Mouse (Mus musculus) monocyte, adult 5-6 weeks (primary cell): ENCODE measurements around the gene Rtl1. TPM values are rescaled to one million over a fixed set of nuclear protein-coding genes. Genes with fewer than 3 reads are reported as not detected.

Experiments used
- ATAC-seq: fragments of 153-309, 156-312 bp; replicated peaks from 2 replicates; pipeline ENCODE4 v1.8.0; 2017; ENCODE audit warnings: mild to moderate bottlenecking; ENCODE audit not compliant: low TSS enrichment, insufficient number of reproducible peaks, severe bottlenecking, poor library complexity, low FRiP score
- total RNA-seq: library from RNA; stranded (forward); fragments of 200-1000, 200-491, 200-594 nt; gene quantifications from 3 replicates; pipeline ENCODE4 v1.2.3, GENCODE M21; 2017

Gene Rtl1
- total RNA-seq, 1 experiment from 2014 or later: not detected

DNA sequence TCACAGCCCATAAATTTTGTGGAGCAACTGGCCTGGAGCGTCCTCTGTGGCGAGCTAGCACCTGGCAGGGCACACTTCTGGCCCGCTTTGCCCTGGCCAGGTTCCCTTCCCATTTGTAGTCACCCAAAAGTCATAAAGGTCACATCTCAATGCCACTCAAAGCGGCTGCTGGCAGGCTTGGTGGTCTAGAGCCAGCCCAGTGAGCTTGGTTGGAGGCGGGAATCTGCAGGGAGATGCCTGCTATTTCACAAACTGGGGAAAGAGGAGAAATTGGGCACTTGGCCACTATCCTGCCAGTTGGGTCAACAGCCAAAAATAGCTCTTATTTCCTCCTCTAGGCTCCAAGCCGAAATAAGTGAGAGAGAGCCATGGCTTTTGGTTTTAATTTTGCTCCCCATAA lies 4.4 kb downstream of the Rtl1 start:
- ATAC-seq: no peak

GRCm38 (mm10) chr12:109594961-109595360 lies 5.2 kb downstream of the Rtl1 start:
- ATAC-seq: no peak

- no peak for ATAC-seq
These were observed 17.9 kb downstream of the Rtl1 start for GRCm38 (mm10) chr12:109582185-109582584.

DNA sequence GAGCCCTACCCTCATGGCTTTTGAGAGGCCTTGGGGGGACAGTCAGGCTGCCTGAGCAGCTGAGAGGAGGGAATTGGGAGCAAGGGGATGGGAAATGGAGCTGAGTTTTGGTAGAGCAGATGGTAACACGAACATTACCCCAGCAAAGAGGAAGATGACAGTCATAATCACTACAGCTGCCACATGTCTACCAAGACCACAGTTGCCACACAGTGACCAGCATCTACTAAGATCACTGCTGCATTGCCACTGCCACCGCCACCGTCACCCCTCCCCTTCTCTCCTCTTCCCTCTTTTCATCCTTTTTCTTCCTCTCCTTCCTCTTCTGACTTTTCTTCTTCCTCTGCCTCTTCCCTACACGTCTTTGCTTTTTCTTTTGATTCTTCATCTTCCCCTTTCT lies 27.9 kb downstream of the Rtl1 start:
- no peak for ATAC-seq

DNA sequence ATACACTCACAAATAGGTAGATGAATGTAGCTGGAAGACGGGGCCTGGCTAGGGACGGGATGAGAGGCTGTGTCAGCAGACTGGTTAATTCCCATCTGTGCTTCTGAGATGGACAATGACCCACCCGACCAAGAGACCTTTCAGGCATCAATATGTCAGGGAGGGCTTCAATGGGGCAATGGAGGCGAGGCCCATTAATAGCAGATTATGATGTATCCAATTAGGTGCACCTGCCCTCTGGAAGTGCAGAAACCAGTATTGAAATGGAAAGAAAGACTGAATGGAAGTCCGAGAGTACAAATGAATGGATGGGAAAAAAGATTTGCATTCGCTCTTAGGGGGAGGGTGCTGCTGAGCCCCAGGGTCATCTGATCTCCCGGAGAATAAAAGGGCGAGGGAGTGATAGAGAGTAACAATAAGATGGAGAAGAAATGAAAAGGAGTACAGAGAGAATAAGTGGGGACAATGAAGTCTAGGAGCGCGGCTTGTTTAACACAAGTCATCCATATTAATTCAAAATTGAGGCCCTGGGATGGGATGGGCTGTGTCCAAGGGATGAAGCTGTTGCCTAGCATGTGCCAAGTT lies 39.9 kb downstream of the Rtl1 start:
- no peak for ATAC-seq

DNA sequence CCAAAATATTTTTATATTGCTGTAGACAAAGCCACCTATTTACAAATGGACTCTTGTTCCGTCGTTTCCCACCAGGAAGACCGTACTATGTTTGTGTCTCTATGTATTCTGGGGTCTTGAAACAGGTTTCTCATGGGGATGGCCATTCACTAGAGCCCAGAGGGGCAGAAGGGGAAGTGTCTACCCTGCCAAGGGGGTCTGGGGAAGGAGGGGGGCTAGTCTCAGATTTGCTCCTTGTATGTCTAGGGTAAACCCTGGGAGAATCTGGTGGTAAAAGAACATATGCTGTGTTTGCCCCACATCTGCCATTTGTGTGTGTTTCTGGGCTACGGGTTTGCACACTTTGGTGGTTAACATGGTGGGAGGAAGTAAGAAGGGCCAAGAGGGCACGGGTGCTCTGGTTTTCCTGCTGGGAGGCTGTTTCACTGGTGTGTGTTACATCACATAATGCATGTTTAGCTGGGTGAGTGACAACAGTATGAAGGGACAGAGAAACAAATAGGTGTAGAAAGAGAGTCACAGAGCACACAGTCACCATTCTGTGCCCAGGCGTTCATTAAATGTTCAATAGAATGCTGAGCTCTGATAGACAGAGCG lies 41.1 kb downstream of the Rtl1 start:
- ATAC-seq: no peak

DNA sequence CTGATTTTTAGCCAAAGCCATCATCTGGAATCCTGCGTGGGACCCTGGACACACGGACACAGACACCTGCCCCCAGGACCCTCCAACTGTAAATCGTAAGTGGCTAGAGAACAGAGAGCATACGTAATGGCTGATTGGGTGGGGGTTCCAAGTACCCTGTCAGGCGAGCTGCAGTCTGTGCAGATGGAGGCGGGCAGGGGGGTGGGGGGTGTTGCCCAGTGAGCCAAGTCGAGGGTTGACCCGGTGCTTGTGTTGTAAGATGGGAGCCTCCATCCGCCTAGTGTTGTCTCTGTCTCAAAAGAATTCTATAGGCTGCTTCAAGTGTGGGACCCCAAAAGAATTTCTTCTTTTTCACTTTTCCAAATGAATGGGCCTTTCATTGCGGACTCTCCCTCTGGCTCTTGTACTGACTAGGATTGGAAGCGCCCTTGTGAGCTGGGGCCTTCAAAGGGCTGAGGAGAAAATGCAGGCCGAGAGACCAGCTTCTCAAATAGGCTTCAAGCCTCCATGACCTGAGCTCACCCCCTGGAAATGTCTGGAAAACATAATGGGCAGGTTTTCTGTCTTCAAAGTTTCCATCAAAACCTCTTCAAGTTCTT lies 41.8 kb downstream of the Rtl1 start:
- no peak for ATAC-seq

DNA sequence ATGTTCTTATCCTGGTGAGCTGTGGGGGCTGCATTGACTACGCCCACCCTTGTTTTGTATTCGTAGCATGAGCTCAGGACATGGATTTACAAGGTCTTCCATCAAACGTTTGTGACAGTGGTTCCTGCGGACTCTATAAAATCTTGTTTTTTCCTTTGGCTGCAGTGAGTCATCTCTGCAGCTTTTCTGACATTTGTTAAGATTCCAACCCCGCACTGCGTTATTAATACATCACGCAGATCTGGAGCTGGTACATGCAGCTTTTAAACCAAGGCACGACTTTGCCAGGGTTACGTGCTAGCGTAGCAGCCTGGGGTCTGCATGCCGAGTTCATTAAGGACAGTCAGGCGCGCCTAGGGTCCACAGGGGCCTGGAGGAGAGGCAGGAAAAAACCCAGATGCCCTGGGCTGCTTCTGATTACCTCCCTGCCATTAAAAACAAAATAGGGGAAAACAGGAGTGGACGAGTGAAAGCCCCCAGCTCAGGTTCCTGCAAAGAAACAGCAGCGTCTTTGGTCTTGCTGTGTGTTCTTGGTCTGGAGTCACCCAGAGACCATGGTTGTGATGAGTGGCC lies 44.2 kb downstream of the Rtl1 start:
- no peak for ATAC-seq

- no peak for ATAC-seq
These were observed 46.6 kb downstream of the Rtl1 start for GRCm38 (mm10) chr12:109553568-109553967.

DNA sequence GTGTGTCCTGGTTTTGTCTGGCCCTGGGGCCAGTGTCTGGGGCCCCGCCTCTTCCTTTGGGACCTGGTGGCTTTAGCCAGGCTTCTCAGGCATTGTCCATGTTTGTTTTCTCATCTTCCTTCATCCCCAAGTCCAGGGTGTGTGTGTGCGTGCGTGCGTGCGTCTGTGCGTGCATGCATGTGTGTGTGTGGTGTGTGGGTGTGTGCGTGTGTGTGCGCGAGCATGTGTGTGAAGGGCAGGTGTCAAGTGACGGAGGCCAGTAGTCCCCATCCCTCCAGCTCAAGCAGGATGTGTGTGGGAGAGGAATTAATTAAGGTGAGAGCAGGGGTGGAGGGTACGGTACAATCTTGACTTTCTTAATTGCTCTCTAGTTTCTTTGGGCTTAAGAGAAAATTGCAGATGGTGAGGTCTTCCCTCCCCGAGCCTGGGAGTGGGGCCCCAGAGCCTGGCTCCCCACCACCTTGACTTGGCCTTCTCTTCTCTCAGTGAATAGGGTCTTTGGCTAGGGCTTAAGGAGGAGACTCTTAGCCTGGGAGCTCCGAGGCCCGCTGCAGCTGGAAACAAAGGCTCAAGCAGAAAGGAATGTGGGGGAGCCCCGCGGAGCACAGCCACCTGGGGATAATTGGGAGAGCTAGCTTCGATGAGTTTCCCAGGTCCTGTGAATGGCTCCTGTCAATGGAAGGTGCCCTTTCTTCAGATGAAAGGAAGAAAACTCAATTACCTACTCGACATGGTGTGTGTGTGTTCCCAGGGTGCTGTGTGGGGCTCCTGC lies 47.2 kb downstream of the Rtl1 start:
- no peak for ATAC-seq

GRCm38 (mm10) chr12:109551771-109552170 lies 48.4 kb downstream of the Rtl1 start:
- ATAC-seq: no peak

DNA sequence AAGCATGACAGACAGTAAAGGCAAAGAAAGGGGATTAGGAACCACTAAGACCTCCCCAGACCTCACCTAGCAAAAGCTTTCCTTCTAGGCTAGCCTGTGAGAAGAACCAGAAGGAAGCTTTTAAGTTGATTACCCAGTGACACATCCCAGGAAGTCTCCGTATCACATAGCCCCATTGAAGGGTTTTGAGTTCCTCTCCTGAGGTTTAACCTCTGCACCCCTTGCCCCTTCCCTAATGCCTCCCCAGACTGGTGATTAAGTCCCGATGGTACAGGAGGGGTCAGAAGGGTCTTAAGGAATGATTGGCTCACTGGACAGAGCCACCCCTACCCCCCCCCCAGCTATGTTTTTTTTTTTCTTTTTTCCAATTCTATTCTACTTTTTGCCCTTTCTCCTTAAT lies 53.0 kb downstream of the Rtl1 start:
- no peak for ATAC-seq

- no peak for ATAC-seq
These were observed 54.0 kb downstream of the Rtl1 start for GRCm38 (mm10) chr12:109545875-109546732.

- 0 out of 2 replicates have a peak, but pooled peaks have one; percentile 16 for ATAC-seq
These were observed 56.7 kb downstream of the Rtl1 start for GRCm38 (mm10) chr12:109543281-109543923.

DNA sequence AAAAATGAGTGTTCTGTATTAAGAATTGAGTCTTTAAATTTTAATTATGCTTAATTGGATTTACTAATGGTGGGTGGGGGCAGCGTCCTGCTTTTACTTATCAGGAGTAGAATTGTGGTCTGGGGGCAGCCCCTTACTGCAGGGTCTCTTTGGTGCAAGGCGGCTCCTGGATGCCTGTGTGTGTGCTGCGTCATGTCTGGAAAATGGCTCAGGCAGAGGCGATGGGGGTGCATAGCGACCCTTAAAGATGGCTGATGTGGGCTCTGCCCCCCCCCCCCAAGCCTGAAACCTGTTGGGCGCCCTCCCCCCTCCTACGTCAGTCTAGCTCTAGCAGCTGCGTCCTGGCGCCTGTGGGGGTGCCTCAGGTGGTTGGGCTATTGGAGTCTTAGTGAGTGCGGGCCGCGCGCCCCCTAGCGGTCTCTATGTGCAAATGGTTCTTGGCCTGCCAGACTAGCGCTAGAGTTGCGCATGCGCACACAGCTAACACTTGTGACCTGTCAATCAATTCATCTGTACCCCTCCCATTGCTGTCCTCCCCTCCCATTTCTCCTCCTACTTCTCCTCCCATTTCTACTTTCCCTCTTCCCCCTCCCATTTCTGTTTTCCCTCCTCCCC lies 57.4 kb downstream of the Rtl1 start:
- ATAC-seq: no peak; the same call in 1 of the 2 replicates

- no peak for ATAC-seq
These were observed 58.1 kb downstream of the Rtl1 start for GRCm38 (mm10) chr12:109542011-109542410.

GRCm38 (mm10) chr12:109541540-109541899 lies 58.6 kb downstream of the Rtl1 start:
- ATAC-seq: no peak
